Mouse (Mus musculus): ENCODE measurements around the gene Gatb. TPM values are rescaled to one million over a fixed set of nuclear protein-coding genes. Genes with fewer than 3 reads are reported as not detected.
"Not testable (repeated sequence)": the region's sequence is repeated elsewhere in the genome, so short reads cannot be mapped to it uniquely, and the experiment has no call there.

The Gatb gene
- polyA plus RNA-seq, 1 experiment from 2014 or later: 32.1 TPM

GRCm38 (mm10) chr3:85572502-85572901, 1.4 kb upstream of the Gatb start:
- not testable (repeated sequence) for H3K4me2 ChIP-seq (replicated peaks); H3K9ac ChIP-seq; H3K36me3 ChIP-seq; H3K27me3 ChIP-seq (replicated peaks); ATAC-seq; H3K9me3 ChIP-seq; H3K4me1 ChIP-seq (replicated peaks); H3K4me3 ChIP-seq (replicated peaks); H3K27ac ChIP-seq
- 95% methylated on average over 8 of the region's 8 CpGs for WGBS

- H3K4me3 ChIP-seq (replicated peaks): peak overlapping the region; percentile 61
- no peaks in the 10 kb centered on the region for H3K9me3 ChIP-seq
- WGBS: 20% methylated on average over 6 of the region's 6 CpGs
- H3K4me1 ChIP-seq (replicated peaks): no peaks in the 10 kb centered on the region
- no peak overlapping the region for H3K27ac ChIP-seq
- ATAC-seq: no peak
- no peak overlapping the region for H3K9ac ChIP-seq
- H3K36me3 ChIP-seq: no peaks in the 10 kb centered on the region
- no peaks in the 10 kb centered on the region for H3K27me3 ChIP-seq (replicated peaks)
- peak overlapping the region; percentile 60 for H3K4me2 ChIP-seq (replicated peaks)
Observed at GRCm38 (mm10) chr3:85573216-85573863, 579 bp upstream of the Gatb start.

GRCm38 (mm10) chr3:85582726-85583125, 8.8 kb downstream of the Gatb start:
- WGBS: 73% methylated on average over 2 of the region's 2 CpGs
- no peaks in the 10 kb centered on the region for H3K36me3 ChIP-seq
- H3K9ac ChIP-seq: no peak overlapping the region
- no peaks in the 10 kb centered on the region for H3K9me3 ChIP-seq
- no peak for ATAC-seq
- no peak overlapping the region for H3K4me2 ChIP-seq (replicated peaks)
- no peaks in the 10 kb centered on the region for H3K27me3 ChIP-seq (replicated peaks)
- H3K4me3 ChIP-seq (replicated peaks): no peak overlapping the region
- no peaks in the 10 kb centered on the region for H3K4me1 ChIP-seq (replicated peaks)
- no peak overlapping the region for H3K27ac ChIP-seq

GRCm38 (mm10) chr3:85583194-85583593, 9.3 kb downstream of the Gatb start:
- Histone ChIP-seq H3K27ac (no peak overlapping the region), H3K9me3 (no peaks in the 10 kb centered on the region), H3K4me3 (replicated peaks) (no peak overlapping the region), H3K36me3 (no peaks in the 10 kb centered on the region), H3K4me1 (replicated peaks) (no peaks in the 10 kb centered on the region), H3K9ac (no peak overlapping the region), H3K27me3 (replicated peaks) (no peaks in the 10 kb centered on the region), H3K4me2 (replicated peaks) (no peak overlapping the region)
- ATAC-seq: no peak
- 85% methylated on average over 5 of the region's 5 CpGs for WGBS

- no peak for ATAC-seq
- H3K4me2 ChIP-seq (replicated peaks): no peak overlapping the region
- no peak overlapping the region for H3K9ac ChIP-seq
- H3K27ac ChIP-seq: no peak overlapping the region
- 84% methylated on average over 4 of the region's 4 CpGs for WGBS
- no peaks in the 10 kb centered on the region for H3K36me3 ChIP-seq
- no peaks in the 10 kb centered on the region for H3K9me3 ChIP-seq
- no peaks in the 10 kb centered on the region for H3K4me1 ChIP-seq (replicated peaks)
- H3K27me3 ChIP-seq (replicated peaks): no peaks in the 10 kb centered on the region
- no peak overlapping the region for H3K4me3 ChIP-seq (replicated peaks)
Observed at GRCm38 (mm10) chr3:85584966-85585365, 11.0 kb downstream of the Gatb start.

- H3K4me2 ChIP-seq (replicated peaks): no peak overlapping the region
Observed at GRCm38 (mm10) chr3:85588701-85589100, 14.8 kb downstream of the Gatb start.

GRCm38 (mm10) chr3:85590090-85590754, 16.3 kb downstream of the Gatb start:
- Histone ChIP-seq H3K27ac (no peak overlapping the region), H3K9me3 (no peaks in the 10 kb centered on the region), H3K27me3 (replicated peaks) (no peaks in the 10 kb centered on the region), H3K4me2 (replicated peaks) (no peak overlapping the region), H3K4me3 (replicated peaks) (no peak overlapping the region), H3K4me1 (replicated peaks) (no peaks in the 10 kb centered on the region), H3K9ac (no peak overlapping the region), H3K36me3 (no peaks in the 10 kb centered on the region)
- 93% methylated on average over 3 of the region's 3 CpGs for WGBS
- ATAC-seq: no peak

More at GRCm38 (mm10) chr3:85588701-85589100, 14.8 kb downstream of the Gatb start:
- H3K36me3 ChIP-seq: no peaks in the 10 kb centered on the region
- no peaks in the 10 kb centered on the region for H3K4me1 ChIP-seq (replicated peaks)
- H3K27me3 ChIP-seq (replicated peaks): no peaks in the 10 kb centered on the region
- H3K27ac ChIP-seq: no peak overlapping the region
- no peaks in the 10 kb centered on the region for H3K9me3 ChIP-seq
- WGBS: 32% methylated on average over 2 of the region's 2 CpGs
- no peak overlapping the region for H3K4me3 ChIP-seq (replicated peaks)
- no peak overlapping the region for H3K9ac ChIP-seq
- ATAC-seq: peak; percentile 92

GRCm38 (mm10) chr3:85592067-85592466, 18.1 kb downstream of the Gatb start:
- Histone ChIP-seq H3K4me1 (replicated peaks) (no peaks in the 10 kb centered on the region), H3K27me3 (replicated peaks) (no peaks in the 10 kb centered on the region), H3K27ac (no peak overlapping the region), H3K9me3 (no peaks in the 10 kb centered on the region), H3K4me3 (replicated peaks) (no peak overlapping the region), H3K36me3 (no peaks in the 10 kb centered on the region), H3K9ac (no peak overlapping the region), H3K4me2 (replicated peaks) (no peak overlapping the region)
- ATAC-seq: no peak
- 64% methylated on average over 4 of the region's 4 CpGs for WGBS

GRCm38 (mm10) chr3:85592640-85593252, 18.8 kb downstream of the Gatb start:
- no peaks in the 10 kb centered on the region for H3K27me3 ChIP-seq (replicated peaks)
- H3K9me3 ChIP-seq: no peaks in the 10 kb centered on the region
- ATAC-seq: no peak
- 83% methylated on average over 5 of the region's 5 CpGs for WGBS
- H3K27ac ChIP-seq: no peak overlapping the region
- H3K9ac ChIP-seq: no peak overlapping the region
- H3K4me2 ChIP-seq (replicated peaks): no peak overlapping the region
- no peak overlapping the region for H3K4me3 ChIP-seq (replicated peaks)
- no peaks in the 10 kb centered on the region for H3K36me3 ChIP-seq
- H3K4me1 ChIP-seq (replicated peaks): no peaks in the 10 kb centered on the region

- H3K4me3 ChIP-seq (replicated peaks): no peak overlapping the region
- no peaks in the 10 kb centered on the region for H3K36me3 ChIP-seq
- no peaks in the 10 kb centered on the region for H3K9me3 ChIP-seq
- no peak for ATAC-seq
- H3K27me3 ChIP-seq (replicated peaks): no peaks in the 10 kb centered on the region
- no peak overlapping the region for H3K9ac ChIP-seq
- WGBS: 55% methylated on average over 3 of the region's 3 CpGs
- no peak overlapping the region for H3K4me2 ChIP-seq (replicated peaks)
- no peak overlapping the region for H3K27ac ChIP-seq
- no peaks in the 10 kb centered on the region for H3K4me1 ChIP-seq (replicated peaks)
Observed at GRCm38 (mm10) chr3:85594452-85594851, 20.5 kb downstream of the Gatb start.

GRCm38 (mm10) chr3:85599526-85599925, 25.6 kb downstream of the Gatb start:
- no peaks in the 10 kb centered on the region for H3K27me3 ChIP-seq (replicated peaks)
- no peaks in the 10 kb centered on the region for H3K36me3 ChIP-seq
- H3K4me3 ChIP-seq (replicated peaks): no peak overlapping the region
- no peak overlapping the region for H3K9ac ChIP-seq
- 76% methylated on average over 3 of the region's 3 CpGs for WGBS
- H3K9me3 ChIP-seq: no peaks in the 10 kb centered on the region
- ATAC-seq: no peak
- H3K27ac ChIP-seq: no peak overlapping the region
- peaks cover 5% of the 10 kb centered on the region; the same call in 1 of the 2 replicates for H3K4me1 ChIP-seq (replicated peaks)
- no peak overlapping the region for H3K4me2 ChIP-seq (replicated peaks)

- no peaks in the 10 kb centered on the region for H3K27me3 ChIP-seq (replicated peaks)
- peaks cover 5% of the 10 kb centered on the region; the same call in 1 of the 2 replicates for H3K4me1 ChIP-seq (replicated peaks)
- H3K4me2 ChIP-seq (replicated peaks): no peak overlapping the region
- no peak overlapping the region for H3K9ac ChIP-seq
- no peaks in the 10 kb centered on the region for H3K36me3 ChIP-seq
- no peak overlapping the region for H3K27ac ChIP-seq
- 41% methylated on average over 3 of the region's 3 CpGs for WGBS
- peak; percentile 31; the same call in 1 of the 2 replicates for ATAC-seq
- no peak overlapping the region for H3K4me3 ChIP-seq (replicated peaks)
- no peaks in the 10 kb centered on the region for H3K9me3 ChIP-seq
Observed at GRCm38 (mm10) chr3:85601841-85602305, 28.0 kb downstream of the Gatb start.
